Mouse (Mus musculus) forebrain, embryonic 15.5 days (tissue): ENCODE results near the gene Adam8. TPM values are rescaled to one million over a fixed set of nuclear protein-coding genes. Genes with fewer than 3 reads are reported as not detected.

ENCODE experiments used
- ATAC-seq: fragments of 200-750 bp; cut with Nextera tagmentation; replicated peaks from 2 replicates; pipeline ENCODE4 v1.8.0; 2017; ENCODE audit warnings: mild to moderate bottlenecking, moderate TSS enrichment, moderate library complexity
- H3K27ac ChIP-seq: fragments of 300-500 bp; sonication (generic); replicated peaks from 2 replicates; pipeline ENCODE4 v1.5.1; 2015; ENCODE audit warnings: mild to moderate bottlenecking, inconsistent platforms
- H3K27me3 ChIP-seq: fragments of 300-500 bp; sonication (generic); 2 replicates; pipeline ENCODE4 v1.6.1; 2015; ENCODE audit warnings: inconsistent platforms
- H3K36me3 ChIP-seq: fragments of 300-500 bp; sonication (generic); 2 replicates; pipeline ENCODE4 v1.6.1; 2015; ENCODE audit warnings: mild to moderate bottlenecking, inconsistent platforms
- H3K4me1 ChIP-seq: fragments of 300-500 bp; sonication (generic); 2 replicates; pipeline ENCODE4 v1.6.1; 2015; ENCODE audit warnings: inconsistent platforms
- H3K4me2 ChIP-seq: fragments of 300-500 bp; sonication (generic); replicated peaks from 2 replicates; pipeline ENCODE4 v1.6.1; 2015; ENCODE audit warnings: mild to moderate bottlenecking, inconsistent platforms
- H3K4me3 ChIP-seq: fragments of 300-500 bp; sonication (generic); 2 replicates; pipeline ENCODE4 v1.5.1; 2015; ENCODE audit warnings: mild to moderate bottlenecking, inconsistent platforms
- H3K9ac ChIP-seq: fragments of 300-500 bp; sonication (generic); replicated peaks from 2 replicates; pipeline ENCODE4 v1.6.1; 2015; ENCODE audit warnings: mild to moderate bottlenecking, inconsistent platforms
- H3K9me3 ChIP-seq: fragments of 300-500 bp; sonication (generic); 2 replicates; pipeline ENCODE4 v1.6.1; 2016; ENCODE audit warnings: inconsistent platforms
- WGBS: fragments of 180-500 bp; shearing (Covaris S2); methylation state at CpG from one replicate; pipeline ENCODE4 v1.1.7; 2015; ENCODE audit warnings: mixed read lengths; 5-methylcytosine and 5-hydroxymethylcytosine counted together
- microRNA counts: library from miRNA; unstranded; fragments of <30 nt; microRNA quantifications from one replicate; lab custom pipeline; 2016
- microRNA-seq: library from miRNA; unstranded; fragments of <30 nt; microRNA quantifications from one replicate; pipeline ENCODE4, GENCODE M21; 2016
- polyA plus RNA-seq: library from polyadenylated mRNA; unstranded; fragments of >200 nt; fragmentation: Nextera tagmentation; extraction: Ambion mirVana; gene quantifications from 2 replicates; pipeline ENCODE4 v1.2.1, GENCODE M21; 2015

Adam8 gene
- polyA plus RNA-seq, 1 experiment from 2014 or later: 3.1 TPM

GRCm38 (mm10) chr7:139943674-139944281 is 48.6 kb downstream of the Adam8 start, which contains the start of gene Utf1:
TSS of gene Utf1 (plus strand) at chr7:139943789.
- WGBS: under 1% methylated on average over 58 of the region's 59 CpGs
- Histone ChIP-seq H3K27ac (no peak within 1 kb of the TSS), H3K27me3 (peaks cover 69% of the 10 kb centered on the region), H3K4me2 (peak within 1 kb of the TSS; percentile 52), H3K9me3 (no peaks in the 10 kb centered on the region), H3K36me3 (no peaks in the 10 kb centered on the region), H3K4me1 (peaks cover 13% of the 10 kb centered on the region), H3K9ac (0 out of 2 replicates have a peak within 1 kb of the TSS, but pooled peaks have one; percentile 10), H3K4me3 (peak within 1 kb of the TSS; percentile 34)
- ATAC-seq: peak; percentile 46; the same call in 1 of the 2 replicates

GRCm38 (mm10) chr7:139940476-139941209 is 51.7 kb downstream of the Adam8 start:
- ATAC-seq: no peak
- Histone ChIP-seq H3K9me3 (no peaks in the 10 kb centered on the region), H3K9ac (no peak overlapping the region), H3K36me3 (no peaks in the 10 kb centered on the region), H3K27ac (no peak overlapping the region), H3K4me1 (peaks cover 13% of the 10 kb centered on the region), H3K4me3 (no peak overlapping the region), H3K27me3 (peaks cover 44% of the 10 kb centered on the region), H3K4me2 (no peak overlapping the region)
- WGBS: 66% methylated on average over 16 of the region's 16 CpGs

- no peak overlapping the region for H3K4me2 ChIP-seq
- H3K9ac ChIP-seq: no peak overlapping the region
- H3K9me3 ChIP-seq: no peaks in the 10 kb centered on the region
- no peak overlapping the region for H3K4me3 ChIP-seq
- no peaks in the 10 kb centered on the region for H3K4me1 ChIP-seq
- 68% methylated on average over 5 of the region's 5 CpGs for WGBS
- ATAC-seq: no peak
- no peaks in the 10 kb centered on the region for H3K36me3 ChIP-seq
- no peak overlapping the region for H3K27ac ChIP-seq
- peaks cover 17% of the 10 kb centered on the region for H3K27me3 ChIP-seq
These were observed 54.6 kb downstream of the Adam8 start for GRCm38 (mm10) chr7:139937810-139938209.

- no peaks in the 10 kb centered on the region for H3K4me1 ChIP-seq
- no peaks in the 10 kb centered on the region for H3K9me3 ChIP-seq
- H3K36me3 ChIP-seq: no peaks in the 10 kb centered on the region
- H3K27ac ChIP-seq: no peak overlapping the region
- WGBS: 81% methylated on average over 3 of the region's 3 CpGs
- ATAC-seq: no peak
- H3K27me3 ChIP-seq: peaks cover 10% of the 10 kb centered on the region; the same call in 1 of the 2 replicates
- no peak overlapping the region for H3K9ac ChIP-seq
- no peak overlapping the region for H3K4me2 ChIP-seq
- no peak overlapping the region for H3K4me3 ChIP-seq
These were observed 55.2 kb downstream of the Adam8 start for GRCm38 (mm10) chr7:139937138-139937537.

GRCm38 (mm10) chr7:139936705-139937104 is 55.7 kb downstream of the Adam8 start:
- H3K27ac ChIP-seq: no peak overlapping the region
- no peak overlapping the region for H3K4me3 ChIP-seq
- ATAC-seq: no peak
- no peaks in the 10 kb centered on the region for H3K4me1 ChIP-seq
- H3K9me3 ChIP-seq: no peaks in the 10 kb centered on the region
- no peaks in the 10 kb centered on the region for H3K36me3 ChIP-seq
- H3K9ac ChIP-seq: no peak overlapping the region
- no peak overlapping the region for H3K4me2 ChIP-seq
- WGBS: 89% methylated on average over 10 of the region's 10 CpGs
- H3K27me3 ChIP-seq: 0 out of 2 replicates have a peak, but pooled peaks cover 5% of the 10 kb centered on the region

GRCm38 (mm10) chr7:139930732-139931131 is 61.6 kb downstream of the Adam8 start:
- Histone ChIP-seq H3K4me1 (no peaks in the 10 kb centered on the region), H3K27ac (no peak overlapping the region), H3K9me3 (no peaks in the 10 kb centered on the region), H3K4me2 (no peak overlapping the region), H3K9ac (no peak overlapping the region), H3K27me3 (no peaks in the 10 kb centered on the region), H3K4me3 (no peak overlapping the region), H3K36me3 (no peaks in the 10 kb centered on the region)
- WGBS: 15% methylated on average over 11 of the region's 11 CpGs
- ATAC-seq: 0 out of 2 replicates have a peak, but pooled peaks have one; percentile 41

MicroRNAs encoded within 50 kb of the gene (microRNA counts, 519-probe panel; counts per million panel counts)
- microRNA mmu-miR-202-3p (lab: Ali Mortazavi, UCI) (1,809 counts per million, percentile 15 among the panel's probes with 10 or more counts), microRNA mmu-miR-202-5p (lab: Ali Mortazavi, UCI) (2,418 counts per million, percentile 49 among the panel's probes with 10 or more counts)

Small RNA genes lying within 50 kb of the gene (microRNA-seq; reads per million reads assigned to microRNA genes)
- 0.66 reads per million for gene Mir202
- not detected for gene Mir7062
- gene mmu-mir-7686: not detected

Other genes with a start within 250 kb of the Adam8 start
- gene Adgra1, start 158.4 kb downstream of the Adam8 start, polyA plus RNA-seq: 11.8 and 12.3 TPM in 2 replicates
- 4.9 and 5.1 TPM in 2 replicates for gene Kndc1, start 97.9 kb downstream of the Adam8 start, polyA plus RNA-seq
- gene Utf1, start 48.8 kb downstream of the Adam8 start, polyA plus RNA-seq: not detected in 2 replicates
- gene 6430531B16Rik, start 13.8 kb downstream of the Adam8 start, polyA plus RNA-seq: 0.64 and 0.99 TPM in 2 replicates
- gene Zfp511, start 43.8 kb upstream of the Adam8 start, polyA plus RNA-seq: 55.8 and 56.6 TPM in 2 replicates
- 69.0 and 69.2 TPM in 2 replicates for gene Tubgcp2, start 44.1 kb upstream of the Adam8 start, polyA plus RNA-seq
- gene Msx3, start 56.5 kb upstream of the Adam8 start, polyA plus RNA-seq: 0.73 TPM in 2 replicates
- gene Caly, start 90.0 kb upstream of the Adam8 start, polyA plus RNA-seq: 108 and 117 TPM in 2 replicates
- gene Prap1, start 100.8 kb upstream of the Adam8 start, polyA plus RNA-seq: not detected in 2 replicates
- 18.5 and 18.9 TPM in 2 replicates for gene Fuom, start 109.9 kb upstream of the Adam8 start, polyA plus RNA-seq
- gene Paox, start 123.2 kb upstream of the Adam8 start, polyA plus RNA-seq: 7.5 and 8.6 TPM in 2 replicates
- 112 and 120 TPM in 2 replicates for gene Echs1, start 123.9 kb upstream of the Adam8 start, polyA plus RNA-seq
- 35.1 and 36.7 TPM in 2 replicates for gene Mtg1, start 145.0 kb upstream of the Adam8 start, polyA plus RNA-seq
- 15.2 and 15.7 TPM in 2 replicates for gene Sprn, start 162.3 kb upstream of the Adam8 start, polyA plus RNA-seq
- not detected in 2 replicates for gene Olfr522, start 172.2 kb upstream of the Adam8 start, polyA plus RNA-seq
- not detected in 2 replicates for gene Olfr523, start 180.7 kb upstream of the Adam8 start, polyA plus RNA-seq
- not detected in 2 replicates for gene Olfr524, start 213.4 kb upstream of the Adam8 start, polyA plus RNA-seq
- not detected in 2 replicates for gene Cd163l1, start 225.7 kb upstream of the Adam8 start, polyA plus RNA-seq